Mouse (Mus musculus): ENCODE data around the gene Mfap2.

Gene Mfap2

GRCm38 (mm10) chr4:141030541-141031206, 20.5 kb downstream of the Mfap2 start:
- DNase-seq (ENCODE audit: low spot score) = no peak

DNA sequence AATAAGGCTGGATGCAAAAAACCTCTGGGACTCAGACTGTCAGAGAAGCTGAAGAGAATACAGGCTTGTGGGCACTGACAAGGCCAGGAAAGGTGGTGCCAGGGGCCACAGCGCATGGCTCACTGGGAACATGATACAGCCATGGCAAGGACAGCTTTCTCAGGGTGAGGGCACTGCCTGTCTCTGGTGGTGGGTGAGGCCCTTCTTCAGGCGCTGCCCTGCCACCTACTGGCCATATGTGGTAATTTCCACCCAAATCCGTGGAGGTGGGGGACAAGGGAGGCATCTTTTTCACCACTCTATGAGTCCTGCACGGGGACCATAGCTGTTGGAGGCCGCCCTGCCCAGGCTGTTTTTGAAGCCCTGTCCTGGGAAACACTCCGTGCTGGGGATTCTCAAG, 21.5 kb downstream of the Mfap2 start:
- DNase-seq (ENCODE audit: low spot score) = peak; percentile 63

- DNase-seq (ENCODE audit: low spot score) = no peak
Measured at GRCm38 (mm10) chr4:141033606-141034549, 23.7 kb downstream of the Mfap2 start.

GRCm38 (mm10) chr4:141041117-141041516, 30.9 kb downstream of the Mfap2 start:
- no peak for DNase-seq (ENCODE audit: low spot score)

GRCm38 (mm10) chr4:141044816-141045215, 34.6 kb downstream of the Mfap2 start:
- peak; percentile 50 for DNase-seq (ENCODE audit: low spot score)

GRCm38 (mm10) chr4:141048810-141049475, 38.7 kb downstream of the Mfap2 start:
- no peak for DNase-seq (ENCODE audit: low spot score)

GRCm38 (mm10) chr4:141049476-141049835, 39.2 kb downstream of the Mfap2 start:
- no peak for DNase-seq (ENCODE audit: low spot score)

GRCm38 (mm10) chr4:141052442-141052841, 42.2 kb downstream of the Mfap2 start:
- DNase-seq (ENCODE audit: low spot score) = no peak

GRCm38 (mm10) chr4:141053138-141053537, 42.9 kb downstream of the Mfap2 start:
- no peak for DNase-seq (ENCODE audit: low spot score)

DNA sequence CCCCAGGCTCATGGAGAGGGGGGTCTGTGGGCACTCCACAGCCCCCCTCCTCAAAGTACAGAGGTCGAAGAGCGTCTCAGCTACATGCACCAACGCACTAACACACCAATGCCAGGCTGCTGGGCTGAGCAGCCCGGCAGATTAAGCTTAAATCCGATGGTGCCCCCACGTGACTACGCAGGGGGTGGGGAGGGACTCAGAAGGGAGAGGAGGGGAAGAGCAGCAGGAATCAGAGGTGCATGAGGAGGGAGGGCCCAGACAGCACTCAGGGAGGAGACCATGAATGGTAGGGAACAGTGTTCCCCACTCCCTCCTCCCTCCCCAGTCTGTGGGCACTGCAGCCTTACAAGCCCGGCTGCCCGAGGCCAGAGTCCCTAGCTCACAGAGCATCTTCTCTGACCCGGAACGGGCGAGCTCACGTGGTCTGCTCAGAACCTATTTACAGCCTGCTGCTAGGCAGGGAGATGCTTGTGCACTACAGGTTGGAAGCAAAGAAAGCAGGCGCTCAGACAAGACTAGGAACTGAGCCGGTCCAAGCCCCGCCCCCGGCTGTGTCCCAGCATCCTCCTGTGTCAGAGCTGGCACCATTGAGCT, 43.4 kb downstream of the Mfap2 start:
- DNase-seq (ENCODE audit: low spot score) = no peak

DNA sequence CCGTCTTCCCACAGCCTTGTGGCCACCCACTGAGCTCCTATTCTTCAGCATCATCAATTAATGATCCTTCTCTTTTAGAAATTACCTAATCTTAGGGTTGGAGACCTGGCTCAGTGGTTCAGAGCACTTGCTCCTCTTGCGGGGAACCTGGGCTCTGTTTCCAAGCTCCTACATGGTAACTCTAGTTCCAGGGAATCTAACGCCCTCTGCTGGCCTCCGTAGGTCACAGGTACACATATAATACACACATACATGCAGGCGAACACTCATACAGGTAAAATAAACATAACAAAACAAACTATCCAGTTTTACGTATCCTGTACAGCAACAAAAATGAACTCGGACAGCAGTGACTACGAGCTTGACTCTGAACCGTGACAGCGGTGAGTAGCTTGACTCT, 46.8 kb downstream of the Mfap2 start:
- DNase-seq (ENCODE audit: low spot score) = no peak

DNA sequence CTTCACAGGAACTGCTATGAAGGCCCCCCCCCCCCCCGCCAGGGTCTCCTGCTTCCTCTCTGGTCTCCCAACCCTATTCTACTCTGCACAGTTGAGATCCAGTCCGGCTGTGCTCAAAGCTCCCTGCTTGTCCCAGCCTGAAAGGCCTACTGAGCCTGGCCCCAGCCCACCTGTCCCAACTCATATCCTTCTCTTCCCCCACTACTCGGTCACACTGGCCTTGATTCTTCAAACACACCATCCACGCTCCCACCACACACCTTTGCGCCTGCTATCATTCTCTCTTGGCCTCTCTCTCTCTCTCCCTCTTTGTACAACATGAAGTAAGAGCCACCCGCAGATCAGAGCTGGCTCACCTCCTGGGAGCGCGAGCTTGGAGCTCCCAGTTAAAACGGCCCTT, 48.6 kb downstream of the Mfap2 start:
- no peak for DNase-seq (ENCODE audit: low spot score)

DNA sequence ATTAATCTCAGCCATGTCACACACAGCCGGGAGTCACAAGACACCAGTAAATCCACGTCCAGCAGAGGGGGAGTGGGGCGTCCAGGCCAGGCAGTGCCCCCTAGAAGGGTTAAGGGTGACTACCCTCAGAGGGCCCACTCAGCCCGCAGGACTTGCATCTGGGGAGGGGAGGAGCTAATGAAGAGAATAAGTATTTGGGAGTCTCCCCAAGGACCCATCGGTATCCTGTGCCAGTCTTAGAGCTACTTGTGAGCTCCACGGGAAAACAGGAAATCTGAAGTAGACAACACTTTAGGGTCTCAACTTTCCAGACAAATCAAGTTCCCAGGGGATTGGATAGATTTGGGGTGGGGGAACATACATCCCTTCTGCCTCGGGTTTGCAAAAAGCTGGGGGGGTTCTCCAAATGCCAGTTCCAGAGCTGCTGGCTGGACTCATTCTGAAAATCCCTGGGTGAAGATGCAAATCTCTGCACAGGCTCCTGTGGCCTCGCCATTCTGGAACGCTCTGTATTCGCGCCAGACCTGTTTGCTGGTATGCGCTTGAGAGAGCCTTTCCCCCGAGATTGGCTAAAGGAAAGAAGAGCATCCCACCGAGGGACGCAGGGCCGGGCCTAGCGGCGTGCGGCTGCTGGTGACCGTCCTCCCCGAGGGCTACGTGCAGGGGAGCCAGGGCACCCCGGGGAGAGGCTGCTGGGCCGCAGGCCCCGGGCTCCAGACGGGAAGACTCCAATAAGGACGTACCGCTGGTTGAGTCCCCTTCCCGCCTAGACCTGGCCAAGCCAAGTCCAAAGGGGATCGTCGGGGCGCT, 49.6 kb downstream of the Mfap2 start:
- no peak for DNase-seq (ENCODE audit: low spot score)

GRCm38 (mm10) chr4:141060426-141061301, 50.4 kb downstream of the Mfap2 start, which contains the start of gene Crocc:
Gene Crocc (minus strand): TSS chr4:141060550.
- DNase-seq (ENCODE audit: low spot score) = peak; percentile 99

DNA sequence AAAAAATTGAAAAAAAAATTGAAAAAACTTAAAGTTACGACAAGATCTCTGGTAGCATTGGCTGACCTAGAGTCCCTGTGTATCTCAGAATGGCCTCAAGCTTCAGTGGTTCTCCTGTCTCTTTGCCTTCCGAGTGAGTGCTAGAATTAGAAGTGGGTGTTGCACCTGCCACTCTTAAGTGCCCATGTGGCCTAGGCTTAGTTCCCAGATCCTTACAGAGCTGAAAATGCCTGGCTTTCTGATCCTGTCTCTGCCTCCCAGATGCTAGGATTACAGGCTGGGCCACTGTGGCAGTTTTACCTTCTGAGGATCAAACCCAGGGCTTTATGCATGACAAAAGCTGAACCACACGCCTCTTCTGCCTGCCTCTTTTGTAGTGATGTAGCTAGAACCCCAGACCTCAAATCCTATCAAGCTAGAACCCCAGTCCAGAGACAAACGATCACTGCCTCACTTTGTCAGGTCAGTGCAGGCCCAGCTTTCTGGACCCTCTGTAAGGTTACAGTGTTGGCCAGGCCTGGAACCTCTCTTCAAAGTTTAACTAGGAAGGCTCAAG, 54.0 kb downstream of the Mfap2 start:
- no peak for DNase-seq (ENCODE audit: low spot score)

DNA sequence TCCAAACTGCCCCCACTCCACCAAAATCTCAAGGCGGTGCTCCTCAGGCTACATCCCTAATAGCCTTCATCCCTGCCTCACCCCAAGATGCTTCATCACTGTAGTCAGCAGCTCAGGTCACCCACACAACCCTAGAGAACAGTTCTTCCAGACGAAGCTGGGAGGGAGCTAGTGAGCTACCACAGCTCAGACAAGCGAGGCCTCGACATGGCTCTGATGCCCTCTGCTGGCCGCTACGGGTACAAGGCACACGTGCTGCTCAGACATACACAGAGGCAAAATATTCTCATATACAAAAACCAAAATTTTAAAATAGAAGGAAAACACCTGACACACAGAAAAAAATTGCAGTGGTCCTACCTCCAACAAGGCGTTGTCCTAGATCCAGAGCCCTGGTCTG, 54.9 kb downstream of the Mfap2 start:
- DNase-seq (ENCODE audit: low spot score) = no peak

Data from ovary, postnatal 10 days (tissue).